Mouse (Mus musculus) right cerebral cortex, adult 2 months (tissue): ENCODE measurements around the gene Chst8.
A peak's percentile ranks its signal among the peaks of the same experiment; 100 is the strongest.

Experiments used
- DNase-seq, 2 experiments: peaks; one replicate each; pipeline ENCODE4 v3.0.0; 2021 to 2022; ENCODE audit warnings: low spot score in 2 of 2

Gene Chst8

DNA sequence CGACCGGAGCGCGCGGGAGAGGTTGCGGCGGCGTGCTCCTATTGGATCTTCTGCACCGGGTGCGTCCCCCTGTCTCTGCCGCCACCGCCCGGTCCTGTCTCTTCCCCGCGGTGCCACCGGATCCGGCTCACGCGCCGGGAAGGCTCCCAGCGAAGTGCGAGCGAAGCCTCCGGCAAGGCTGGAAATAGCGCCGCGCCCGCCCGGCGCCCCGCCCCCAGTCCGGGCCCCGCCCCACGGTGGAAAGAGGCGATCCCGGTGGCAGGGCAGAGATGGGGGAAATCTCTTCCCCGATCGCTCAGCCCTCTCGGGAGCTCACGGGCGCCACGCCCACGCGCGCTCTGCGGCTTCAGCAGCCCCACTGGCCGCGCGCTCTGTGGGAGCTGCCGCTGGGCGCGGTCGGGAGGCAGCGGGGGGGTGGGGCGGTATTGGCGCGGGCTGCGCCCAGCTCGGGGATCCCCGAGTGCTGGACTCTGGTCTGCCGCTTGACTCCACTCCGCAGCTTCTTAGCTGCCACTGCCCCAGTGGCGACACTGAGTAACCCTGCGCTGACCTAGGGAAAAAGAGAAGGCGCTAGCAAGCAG is at the start of gene Chst8:
TSS of gene Chst8 (minus strand) at position 181 of the 581 bp plus-strand sequence.
- peak; percentile 71 to 73 for DNase-seq

DNA sequence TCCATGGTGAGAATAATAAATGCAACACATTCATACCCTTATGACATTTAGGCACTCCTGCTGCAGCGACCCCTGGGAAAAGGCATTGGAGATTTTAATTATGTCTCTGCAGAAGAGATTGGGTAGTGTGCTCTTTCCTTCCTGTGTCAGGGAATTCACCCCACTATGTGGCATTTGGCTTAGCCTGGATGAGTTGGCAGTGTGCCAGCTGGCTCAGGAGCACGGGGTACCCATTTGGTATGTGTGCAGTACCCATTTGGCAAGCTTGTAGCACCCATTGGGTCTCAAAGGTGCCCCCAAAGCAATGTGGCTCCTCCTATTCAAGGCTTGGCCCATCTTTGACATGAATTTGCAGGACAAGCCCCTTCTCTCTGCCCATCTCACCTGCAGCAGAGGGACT is 45.8 kb upstream of the Chst8 start:
- no peak for DNase-seq

DNA sequence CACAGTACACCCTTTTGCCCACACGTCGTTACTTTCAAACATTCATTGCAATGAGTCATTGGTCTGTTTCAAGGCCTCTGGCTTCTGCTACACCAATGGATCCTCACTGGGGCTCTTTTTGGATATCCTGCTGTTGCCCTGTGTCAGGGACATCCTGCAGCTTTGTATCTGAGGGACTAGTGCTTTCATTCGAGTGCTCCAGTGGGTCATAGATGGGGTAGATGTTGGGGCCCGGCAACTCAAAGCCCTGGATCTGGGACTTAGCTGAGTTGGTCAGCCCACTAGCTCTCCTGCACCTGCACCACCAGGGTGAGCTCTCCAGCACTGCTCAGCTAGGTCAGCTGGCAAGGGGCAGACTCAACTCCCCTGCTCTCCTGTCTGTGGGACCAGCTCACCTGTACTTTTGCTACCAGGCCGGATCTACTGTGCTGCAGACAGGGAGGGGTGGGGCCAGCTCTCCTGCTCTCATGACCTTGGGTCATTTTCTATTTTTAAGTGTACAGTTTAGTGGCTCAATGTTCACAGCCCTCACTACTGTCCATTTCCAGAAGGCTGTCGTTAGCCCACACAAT is 42.4 kb upstream of the Chst8 start:
- no peak for DNase-seq

DNA sequence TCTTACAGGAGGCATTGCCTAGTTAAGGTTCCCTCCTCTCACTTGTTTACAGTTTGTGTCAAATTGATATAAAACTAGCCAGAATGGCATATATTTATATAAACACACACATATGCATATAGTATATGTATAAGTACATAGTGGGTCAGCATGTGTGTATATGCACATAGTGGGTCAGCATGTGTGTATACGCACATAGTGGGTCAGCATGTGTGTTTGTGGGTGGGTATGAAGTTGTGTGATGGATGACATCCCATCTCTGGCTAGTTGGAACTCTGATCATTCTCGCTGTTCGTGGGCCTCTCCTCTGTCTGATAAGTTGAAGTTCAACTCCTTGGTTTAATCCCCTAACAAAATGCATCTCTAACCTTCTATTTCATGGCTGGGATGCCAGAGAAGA is 40.9 kb upstream of the Chst8 start:
- DNase-seq, result no peak

DNA sequence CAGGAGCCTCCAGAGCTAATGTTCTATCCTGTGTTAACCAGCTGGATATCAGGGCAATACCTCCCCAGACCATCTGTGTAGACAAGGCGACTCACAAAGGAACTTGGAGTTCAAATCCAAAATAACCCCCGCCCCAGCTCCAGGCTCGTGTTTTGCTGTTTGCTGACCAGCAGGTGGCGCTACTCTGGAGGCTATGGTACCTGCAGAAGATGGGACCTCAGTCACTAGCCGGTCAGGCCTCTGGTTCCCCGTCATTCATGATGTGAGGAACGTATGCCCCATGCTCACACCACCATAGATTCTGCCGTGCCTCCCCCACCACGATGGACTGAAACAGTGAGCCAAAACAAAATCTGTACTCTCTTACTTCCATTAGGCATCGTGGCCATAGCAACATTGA is 37.1 kb upstream of the Chst8 start:
- DNase-seq, result no peak

DNA sequence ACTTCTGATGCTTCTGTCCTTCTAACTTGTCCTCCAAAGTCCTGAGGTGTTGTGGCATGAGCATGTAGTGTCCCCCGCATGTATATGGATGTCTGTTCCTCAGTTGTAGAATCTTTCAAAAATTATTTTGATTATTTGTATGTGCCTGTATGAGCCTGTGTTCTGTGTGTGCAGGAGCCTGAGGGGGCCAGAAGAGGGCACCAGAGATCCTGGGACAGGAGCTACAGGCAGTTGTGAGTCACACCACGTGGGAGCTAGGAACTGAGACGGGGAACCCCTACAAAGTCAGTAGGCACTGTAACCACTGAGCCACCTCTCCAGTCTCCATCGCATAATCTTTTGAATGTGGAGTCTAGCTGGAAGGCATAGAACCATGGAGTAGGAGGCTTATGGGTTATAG is 36.3 kb upstream of the Chst8 start:
- DNase-seq, result no peak

DNA sequence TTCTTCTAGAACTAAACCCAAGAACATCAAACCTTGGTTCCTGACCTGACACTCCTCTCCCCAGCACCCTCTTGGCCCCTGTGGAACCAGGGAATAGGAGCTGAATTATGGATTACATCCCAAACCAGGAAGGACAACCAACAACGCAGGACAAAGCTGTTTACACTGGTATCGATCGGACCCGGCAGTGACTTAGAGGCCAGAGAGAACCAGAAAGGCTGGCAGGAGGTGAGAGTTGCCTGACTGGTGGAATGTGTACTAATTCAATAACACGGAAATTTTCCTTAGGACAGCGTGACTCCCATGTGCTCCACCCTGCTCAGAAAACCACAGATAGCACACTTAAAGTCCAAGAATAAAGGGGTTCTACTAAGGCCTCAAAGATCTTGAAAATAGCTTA is 35.4 kb upstream of the Chst8 start:
- DNase-seq, result no peak

DNA sequence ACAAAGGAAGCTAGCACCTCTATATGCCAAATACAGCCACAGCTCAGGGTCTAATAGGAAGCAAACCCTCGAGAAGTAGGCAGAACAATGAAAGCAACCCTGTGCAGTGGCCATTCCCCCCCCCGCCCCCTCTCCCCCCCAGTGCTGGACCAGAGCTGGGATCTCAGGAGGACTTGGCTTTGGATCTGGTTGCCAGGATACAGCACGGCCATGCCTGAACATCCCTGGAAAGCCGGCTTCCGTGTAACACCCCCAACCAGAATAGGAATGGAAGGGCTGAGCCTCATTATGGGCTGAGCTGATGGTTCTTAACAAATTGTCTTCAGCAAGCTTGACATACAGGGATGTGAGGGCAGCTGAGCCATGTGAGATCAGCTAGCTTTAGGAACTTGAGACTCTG is 34.9 kb upstream of the Chst8 start:
- DNase-seq, result no peak

DNA sequence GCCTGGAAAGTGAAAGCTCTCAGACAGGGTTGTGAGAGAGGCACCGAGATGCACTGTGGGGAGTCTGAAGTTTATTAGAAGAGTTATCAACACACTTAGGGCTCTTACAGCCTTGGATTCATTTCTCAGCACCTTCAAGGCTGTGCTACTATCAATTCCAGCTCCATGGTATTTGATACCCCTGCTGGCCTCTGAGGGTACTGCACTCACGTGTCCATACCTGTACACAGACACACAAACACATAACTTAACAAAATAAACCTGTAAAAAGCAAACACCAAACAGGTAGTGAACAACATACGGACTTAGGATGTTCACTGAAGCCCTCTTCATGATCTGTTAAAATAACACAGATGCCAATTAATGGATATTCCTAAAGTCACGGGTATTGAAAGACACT is 26.2 kb upstream of the Chst8 start:
- no peak for DNase-seq

DNA sequence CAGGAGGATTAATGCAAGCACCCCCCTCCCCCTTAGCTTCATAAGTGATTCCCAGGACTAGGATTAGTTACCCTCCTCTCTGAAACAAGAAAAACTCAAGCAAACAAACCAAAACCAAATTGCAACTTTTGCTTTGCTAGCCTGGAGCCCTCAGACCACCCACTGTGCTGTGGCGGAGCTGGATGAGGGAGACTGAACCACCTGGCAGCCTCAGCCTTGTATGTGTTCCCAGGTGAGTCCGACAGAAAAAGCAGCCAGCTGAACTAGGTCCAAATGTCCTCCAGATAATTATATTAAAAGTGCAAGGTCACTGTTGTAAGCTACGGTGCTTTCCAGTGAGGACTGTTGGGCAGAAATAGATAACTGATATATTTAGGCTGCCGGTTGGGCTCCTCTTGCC is 25.7 kb upstream of the Chst8 start:
- DNase-seq, result no peak

DNA sequence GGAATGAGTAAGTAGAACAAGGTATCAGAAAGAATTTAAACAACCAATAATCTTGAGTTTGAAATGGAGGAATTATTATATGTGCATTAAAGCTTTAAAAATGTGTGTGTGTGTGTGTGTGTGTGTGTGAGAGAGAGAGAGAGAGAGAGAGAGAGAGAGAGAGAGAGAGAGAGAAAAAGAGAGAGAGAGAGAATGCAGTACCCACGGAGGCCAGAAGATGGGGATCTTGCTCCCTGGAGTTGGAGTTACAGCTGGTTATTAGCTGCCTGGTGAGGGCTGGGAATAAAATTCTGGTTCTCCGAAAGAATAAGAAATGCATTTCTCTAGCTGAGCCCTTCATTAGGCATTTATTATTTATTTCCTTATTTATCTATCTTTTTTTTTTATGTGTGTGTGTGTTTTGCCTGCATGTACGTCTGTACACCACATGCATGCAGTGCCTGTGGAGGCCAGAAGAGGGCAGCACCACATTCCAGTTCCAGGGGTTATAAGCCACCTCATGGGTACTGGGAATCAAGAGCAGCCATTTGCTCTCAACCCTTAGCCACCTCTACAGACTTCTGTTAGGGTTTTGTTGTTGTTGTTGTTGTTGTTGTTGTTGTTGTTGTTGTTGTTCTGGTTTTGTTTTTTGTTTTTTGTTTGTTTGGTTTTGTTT is 13.9 kb upstream of the Chst8 start:
- DNase-seq, result no peak

DNA sequence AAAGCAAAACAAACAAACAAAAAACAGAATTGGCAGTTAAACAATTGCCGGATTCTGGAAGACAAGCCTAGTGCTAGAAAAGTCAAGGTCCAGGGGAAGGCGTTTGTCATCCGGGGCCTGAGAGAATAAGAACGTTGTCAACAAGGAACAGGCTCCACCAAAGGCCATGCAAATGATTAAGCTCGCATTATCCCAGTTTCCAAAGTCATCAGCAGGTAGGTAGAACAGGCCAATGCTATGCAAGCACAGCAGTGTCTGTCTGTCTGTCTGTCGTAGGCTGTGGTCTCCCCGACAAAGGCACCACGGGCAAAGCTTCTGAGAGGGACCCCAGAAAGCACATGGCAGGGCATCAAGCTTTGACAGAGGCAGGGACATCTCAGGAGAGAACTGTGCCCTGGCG is 9.1 kb upstream of the Chst8 start:
- no peak for DNase-seq

DNA sequence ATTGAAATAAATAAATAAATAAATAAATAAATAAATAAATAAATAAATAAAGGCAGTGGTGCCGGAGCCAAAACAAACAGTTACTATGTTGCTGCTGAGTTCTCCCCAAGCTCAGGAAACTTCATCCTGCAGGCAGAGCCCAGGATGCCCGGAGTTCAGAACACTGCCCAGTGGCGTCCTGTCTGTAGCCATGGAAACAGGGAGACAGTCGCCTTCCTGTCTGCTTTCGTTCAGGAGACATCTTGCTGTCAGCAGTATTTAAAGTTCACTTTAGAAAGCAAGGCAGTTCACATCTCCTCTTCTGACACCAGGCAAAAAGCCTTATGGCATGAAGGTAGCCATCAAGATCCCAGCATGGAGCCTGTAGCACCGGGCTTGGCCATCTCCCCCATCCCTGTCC is 8.0 kb upstream of the Chst8 start:
- DNase-seq, result peak in 1 of 2 experiments; percentile 18

DNA sequence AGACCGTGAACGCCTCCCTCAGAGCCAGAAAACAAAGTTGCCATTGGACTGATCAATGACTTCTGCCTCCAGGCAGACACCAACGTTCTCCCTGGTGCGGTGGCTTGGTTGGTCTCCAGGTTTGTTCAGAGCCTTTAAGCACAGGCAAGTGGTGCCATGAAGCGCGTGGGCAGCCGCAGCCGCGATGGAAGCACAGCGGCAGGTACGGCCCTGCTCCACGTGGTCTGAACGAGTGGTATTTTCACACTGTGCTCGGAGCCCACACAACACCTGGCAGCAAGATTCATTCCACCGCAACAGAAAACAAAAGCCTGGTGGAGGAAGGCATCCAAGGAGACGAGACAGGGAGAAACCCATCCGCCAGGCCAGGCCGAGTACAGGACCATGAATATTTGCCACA is 7.3 kb upstream of the Chst8 start:
- DNase-seq, result peak; percentile 82 to 83

DNA sequence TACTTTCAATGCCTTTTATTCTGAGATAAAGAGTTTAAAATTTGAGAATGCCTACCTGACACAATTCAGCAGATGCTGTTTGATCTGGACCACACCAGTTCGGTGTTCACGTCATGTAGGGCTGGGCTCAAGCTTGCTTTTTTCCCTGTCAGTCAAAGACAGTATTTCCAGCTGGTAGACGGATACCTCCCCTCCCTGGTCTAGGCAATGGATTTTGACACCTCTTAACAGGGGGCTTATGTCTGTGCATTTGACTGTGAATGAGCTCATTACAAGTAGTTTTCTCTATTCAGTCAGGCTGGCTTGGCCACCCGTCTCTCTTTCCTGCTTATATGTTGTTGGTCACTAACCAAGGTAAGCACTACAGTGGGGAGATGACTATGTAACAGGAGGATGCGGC is 6.1 kb upstream of the Chst8 start:
- DNase-seq, result no peak

DNA sequence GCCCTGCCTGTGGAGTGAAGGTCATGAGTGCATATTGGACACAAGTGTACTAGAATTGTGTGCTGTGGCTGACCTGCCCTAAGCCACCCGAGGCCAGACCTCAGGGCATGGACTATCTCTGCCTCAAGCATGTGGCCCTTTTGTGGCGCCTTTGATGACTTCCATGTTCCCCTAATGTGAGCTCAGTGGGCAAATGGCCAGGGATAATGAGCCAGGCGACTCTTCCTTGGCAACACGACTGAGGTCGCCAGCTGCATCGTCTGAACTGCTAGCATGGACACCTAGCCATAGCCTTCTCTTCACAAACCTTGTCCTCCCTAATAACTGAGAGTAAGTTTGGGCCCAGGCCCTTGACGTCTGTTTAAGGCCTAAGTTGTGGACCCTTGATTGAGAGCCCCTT is 4.5 kb upstream of the Chst8 start:
- DNase-seq, result no peak

DNA sequence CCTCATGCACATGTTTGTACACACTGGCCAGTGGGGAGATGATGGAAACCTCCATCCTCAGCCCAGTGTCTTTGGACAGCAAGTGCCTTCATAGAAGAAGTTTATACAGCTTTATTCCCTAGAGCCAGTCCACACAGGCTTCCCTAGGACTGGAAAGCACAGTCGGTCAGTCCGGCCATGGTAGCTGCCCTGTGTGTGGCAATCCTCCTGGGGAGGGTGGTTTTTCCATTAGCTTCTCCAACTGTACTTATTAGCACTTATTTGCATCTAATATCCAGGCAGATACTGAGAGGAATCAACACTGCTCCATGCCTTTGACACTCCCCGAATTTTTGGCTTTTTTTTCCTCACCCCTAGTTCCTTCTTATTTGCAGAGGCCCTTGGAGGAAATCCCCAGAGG is 2.3 kb upstream of the Chst8 start:
- DNase-seq, result no peak

DNA sequence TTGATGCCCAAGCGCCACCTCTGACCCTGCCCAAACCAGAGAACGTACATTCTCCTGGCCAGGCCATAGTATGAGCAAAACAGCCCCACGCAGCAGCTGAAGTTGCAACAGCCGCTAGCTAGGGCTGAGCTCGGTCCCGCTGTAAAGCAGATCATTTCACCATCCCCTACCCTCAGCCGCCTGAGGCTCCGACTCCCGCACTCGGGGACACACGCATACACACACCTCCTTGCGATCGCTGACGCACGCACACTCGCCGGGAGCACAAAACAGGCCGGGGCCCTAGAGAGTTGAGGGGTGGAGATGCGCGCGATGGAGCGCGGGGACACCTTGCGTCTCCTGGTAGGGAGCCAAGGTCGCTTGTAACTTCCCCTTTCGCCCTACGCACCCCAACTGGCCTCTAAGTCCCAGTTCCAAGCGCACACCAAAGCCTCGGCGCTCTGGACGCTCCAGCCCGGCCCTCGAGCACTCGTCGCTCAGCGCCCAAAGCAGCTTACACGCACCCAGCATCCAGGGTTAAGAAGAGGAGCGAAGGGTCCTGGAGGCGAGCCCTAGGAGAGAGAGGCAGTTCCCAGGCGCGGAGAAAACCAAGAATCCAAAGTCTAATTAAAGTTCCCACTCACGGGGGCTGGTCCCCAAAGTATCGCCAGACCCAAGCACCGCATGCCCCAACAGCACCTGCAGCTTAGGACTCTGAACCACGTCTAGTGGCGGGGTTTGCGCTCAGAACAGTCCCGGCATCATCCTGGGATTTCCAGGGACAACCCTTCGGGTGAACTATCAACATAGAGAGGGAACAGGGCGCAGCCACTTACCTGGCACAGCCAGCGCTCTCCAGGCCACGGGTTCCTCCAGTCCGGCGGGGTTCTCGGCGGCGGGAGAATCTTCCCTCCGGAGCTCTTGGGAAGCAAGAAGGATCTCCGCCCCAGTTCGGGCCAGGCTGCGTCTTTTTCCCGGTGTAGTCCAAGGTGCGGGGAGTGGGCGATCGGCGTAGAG is 682 bp downstream of the Chst8 start:
- DNase-seq, result no peak

DNA sequence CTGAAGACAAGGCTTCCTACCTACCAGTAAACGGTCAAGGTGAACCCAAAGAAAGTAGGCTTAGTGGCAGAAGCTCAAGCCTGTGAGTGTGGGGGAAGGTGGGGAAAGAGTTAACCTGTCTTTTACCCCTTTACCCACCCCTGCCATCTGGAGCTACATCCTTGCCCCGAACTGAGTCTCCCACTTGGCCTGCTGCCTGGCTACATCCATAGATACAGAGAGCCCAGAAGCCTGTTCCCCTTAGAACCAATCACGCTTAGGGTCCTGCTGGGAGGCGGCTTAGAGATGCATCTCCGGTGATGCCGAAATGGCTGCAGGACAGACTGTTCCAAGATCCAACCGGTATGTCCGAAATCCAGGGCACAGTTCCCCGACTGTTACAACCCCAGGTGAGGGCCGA is 1.5 kb downstream of the Chst8 start:
- no peak for DNase-seq

DNA sequence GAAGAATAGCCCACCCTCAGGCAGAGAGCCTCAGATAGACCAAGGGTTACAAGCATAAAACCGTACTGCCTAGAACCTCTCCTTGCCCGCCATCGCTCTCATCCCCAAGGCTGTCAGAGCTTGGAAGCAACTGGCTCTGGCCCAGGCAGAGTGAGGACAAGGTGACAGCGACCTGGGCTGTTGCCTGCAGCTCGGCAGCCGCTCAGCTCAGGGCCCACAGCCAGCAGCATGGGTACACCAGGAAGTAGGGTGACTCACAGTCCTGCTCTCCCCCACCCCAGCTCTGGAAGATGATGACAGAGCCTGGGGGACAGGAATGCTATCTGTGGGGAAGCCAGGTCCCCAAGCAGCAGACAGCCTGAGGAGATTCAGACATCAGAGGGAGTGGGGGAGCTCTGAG is 6.2 kb downstream of the Chst8 start:
- peak; percentile 49 to 58 for DNase-seq

DNA sequence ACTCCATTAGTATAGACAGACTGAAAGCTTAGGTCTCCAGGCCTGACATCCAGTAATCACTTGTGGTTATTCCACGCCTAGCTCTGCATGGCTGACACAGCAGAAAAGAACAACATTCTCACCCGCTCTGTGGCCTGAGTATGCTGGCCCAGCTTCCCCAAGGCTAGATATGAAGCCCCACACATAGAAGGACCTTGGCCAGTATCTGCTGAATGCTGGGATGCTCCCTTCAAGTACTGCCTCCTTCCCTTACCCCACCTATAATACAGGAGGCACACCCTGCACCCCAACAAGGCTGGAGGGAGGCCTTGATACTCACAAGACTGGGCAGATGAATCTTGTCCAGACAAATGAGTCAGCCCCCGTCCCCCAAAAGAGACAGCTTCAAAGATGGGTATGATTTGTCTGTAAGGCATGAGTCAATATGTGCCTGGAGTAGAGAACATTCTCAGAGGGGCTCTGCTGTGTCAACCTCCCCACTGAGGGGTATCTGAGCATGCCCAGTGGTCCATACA is 6.8 kb downstream of the Chst8 start:
- no peak for DNase-seq

DNA sequence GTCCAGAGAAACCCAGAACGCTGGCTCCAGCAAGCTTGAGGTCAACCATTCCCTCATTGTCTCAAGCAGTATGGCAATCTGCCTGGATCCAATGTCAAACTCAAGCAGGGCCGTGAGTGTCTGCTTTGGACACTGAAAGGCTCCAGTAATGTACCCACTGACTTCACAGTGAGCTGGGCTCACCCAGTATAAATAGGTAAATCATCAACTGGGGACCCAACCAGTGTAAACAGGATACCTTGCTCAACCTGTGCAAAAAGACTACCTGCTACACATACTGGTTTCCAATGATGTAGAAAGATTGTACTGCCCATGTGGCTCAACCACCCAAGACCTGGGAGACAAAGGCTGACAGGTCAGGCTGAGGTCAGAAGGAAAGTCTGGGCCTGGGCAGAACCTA is 7.5 kb downstream of the Chst8 start:
- no peak for DNase-seq
